Mouse (Mus musculus) kidney, embryonic 16.5 days (tissue): Measurements from ENCODE around the gene Slc1a5. TPM values are rescaled to one million over a fixed set of nuclear protein-coding genes. Genes with fewer than 3 reads are reported as not detected.

ENCODE experiments used
- ATAC-seq: fragments of 200-750 bp; cut with Nextera tagmentation; 2 replicates; pipeline ENCODE4 v1.8.0; 2017; ENCODE audit warnings: moderate TSS enrichment; ENCODE audit not compliant: low FRiP score, low TSS enrichment
- H3K27ac ChIP-seq: fragments of 300-500 bp; sonication (generic); 2 replicates; pipeline ENCODE4 v1.5.1; 2014; ENCODE audit warnings: low read length
- H3K27me3 ChIP-seq: fragments of 300-500 bp; sonication (generic); 2 replicates; pipeline ENCODE4 v1.6.1; 2014; ENCODE audit warnings: low read length, control low read depth, mixed read lengths; ENCODE audit not compliant: insufficient read depth
- H3K36me3 ChIP-seq: fragments of 300-500 bp; sonication (generic); 2 replicates; pipeline ENCODE4 v1.6.1; 2014; ENCODE audit warnings: low read length, control low read depth, mixed read lengths; ENCODE audit not compliant: insufficient read depth
- H3K4me1 ChIP-seq: fragments of 300-500 bp; sonication (generic); 2 replicates; pipeline ENCODE4 v1.6.1; 2014; ENCODE audit warnings: low read length, control low read depth, mixed read lengths; ENCODE audit not compliant: insufficient read depth
- H3K4me2 ChIP-seq: fragments of 300-500 bp; sonication (generic); replicated peaks from 2 replicates; pipeline ENCODE4 v1.6.1; 2014; ENCODE audit warnings: low read depth, low read length
- H3K4me3 ChIP-seq: fragments of 300-500 bp; sonication (generic); 2 replicates; pipeline ENCODE4 v1.5.1; 2014; ENCODE audit warnings: mild to moderate bottlenecking, low read length
- H3K9ac ChIP-seq: fragments of 300-500 bp; sonication (generic); replicated peaks from 2 replicates; pipeline ENCODE4 v1.6.1; 2014; ENCODE audit warnings: low read length
- H3K9me3 ChIP-seq: fragments of 300-500 bp; sonication (generic); 2 replicates; pipeline ENCODE4 v1.6.1; 2016; ENCODE audit warnings: low read length, control low read depth
- WGBS: fragments of 180-500 bp; shearing (Covaris S2); extraction: QIAGEN DNeasy Blood & Tissue Kit; methylation state at CpG from one replicate; pipeline ENCODE4 v1.1.7; 2014; 5-methylcytosine and 5-hydroxymethylcytosine counted together
- polyA plus RNA-seq: library from polyadenylated mRNA; unstranded; fragments of >200 nt; fragmentation: Nextera tagmentation; extraction: Ambion mirVana; gene quantifications from 2 replicates; pipeline ENCODE4 v1.2.1, GENCODE M21; 2015

Slc1a5 gene
- polyA plus RNA-seq, 1 experiment from 2014 or later: 51.0 TPM

- under 1% methylated on average over 10 of the region's 10 CpGs for WGBS
- peak overlapping the region; percentile 84 for H3K9ac ChIP-seq
- no peaks in the 10 kb centered on the region for H3K9me3 ChIP-seq
- peak overlapping the region; percentile 74 for H3K4me3 ChIP-seq
- peak; percentile 7 for ATAC-seq
- H3K27me3 ChIP-seq: no peaks in the 10 kb centered on the region
- peak overlapping the region; percentile 51 for H3K27ac ChIP-seq
- peak overlapping the region; percentile 98 for H3K4me2 ChIP-seq
- H3K36me3 ChIP-seq: peaks cover under 1% of the 10 kb centered on the region; the same call in 1 of the 2 replicates
- peaks cover 30% of the 10 kb centered on the region for H3K4me1 ChIP-seq
These were observed 345 bp downstream of the Slc1a5 start for GRCm38 (mm10) chr7:16781555-16781815.

GRCm38 (mm10) chr7:16781816-16782554 is 845 bp downstream of the Slc1a5 start:
- ATAC-seq: peak; percentile 16
- WGBS: 0% methylated on average over 57 of the region's 60 CpGs
- H3K4me1 ChIP-seq: peaks cover 30% of the 10 kb centered on the region

GRCm38 (mm10) chr7:16782555-16783125 is 1.5 kb downstream of the Slc1a5 start:
- no peak overlapping the region for H3K27ac ChIP-seq
- no peaks in the 10 kb centered on the region for H3K9me3 ChIP-seq
- peak overlapping the region; percentile 84 for H3K9ac ChIP-seq
- 6% methylated on average over 11 of the region's 11 CpGs for WGBS
- peaks cover 30% of the 10 kb centered on the region for H3K4me1 ChIP-seq
- peak overlapping the region; percentile 74 for H3K4me3 ChIP-seq
- H3K27me3 ChIP-seq: no peaks in the 10 kb centered on the region
- no peak for ATAC-seq
- peak overlapping the region; percentile 98 for H3K4me2 ChIP-seq
- peaks cover 5% of the 10 kb centered on the region for H3K36me3 ChIP-seq

More at GRCm38 (mm10) chr7:16781816-16782554, 845 bp downstream of the Slc1a5 start:
- H3K4me3 ChIP-seq: peak overlapping the region; percentile 74
- no peaks in the 10 kb centered on the region for H3K27me3 ChIP-seq
- no peaks in the 10 kb centered on the region for H3K9me3 ChIP-seq
- H3K9ac ChIP-seq: peak overlapping the region; percentile 84
- peak overlapping the region; percentile 51 for H3K27ac ChIP-seq
- H3K36me3 ChIP-seq: peaks cover 5% of the 10 kb centered on the region
- peak overlapping the region; percentile 98 for H3K4me2 ChIP-seq

GRCm38 (mm10) chr7:16783224-16783688 is 2.1 kb downstream of the Slc1a5 start:
- Histone ChIP-seq H3K36me3 (peaks cover 8% of the 10 kb centered on the region), H3K9me3 (no peaks in the 10 kb centered on the region), H3K4me2 (peak overlapping the region; percentile 98), H3K4me1 (peaks cover 30% of the 10 kb centered on the region), H3K27me3 (no peaks in the 10 kb centered on the region), H3K27ac (peak overlapping the region; percentile 48; the same call in 1 of the 2 replicates), H3K4me3 (peak overlapping the region; percentile 74), H3K9ac (peak overlapping the region; percentile 84)
- WGBS: 27% methylated on average over 10 of the region's 10 CpGs
- no peak for ATAC-seq

- H3K36me3 ChIP-seq: peaks cover 8% of the 10 kb centered on the region
- no peaks in the 10 kb centered on the region for H3K27me3 ChIP-seq
- 38% methylated on average over 17 of the region's 17 CpGs for WGBS
- no peak for ATAC-seq
- peak overlapping the region; percentile 48 for H3K27ac ChIP-seq
- H3K9ac ChIP-seq: peak overlapping the region; percentile 84
- H3K4me1 ChIP-seq: peaks cover 30% of the 10 kb centered on the region
- peak overlapping the region; percentile 74 for H3K4me3 ChIP-seq
- no peaks in the 10 kb centered on the region for H3K9me3 ChIP-seq
- H3K4me2 ChIP-seq: peak overlapping the region; percentile 98
These were observed 2.7 kb downstream of the Slc1a5 start for GRCm38 (mm10) chr7:16783758-16784415.

- H3K27ac ChIP-seq: peak overlapping the region; percentile 48; the same call in 1 of the 2 replicates
- ATAC-seq: peak; percentile 20
These were observed 3.4 kb downstream of the Slc1a5 start for GRCm38 (mm10) chr7:16784498-16784976.

GRCm38 (mm10) chr7:16785541-16786083 is 4.5 kb downstream of the Slc1a5 start:
- Histone ChIP-seq H3K36me3 (peaks cover 10% of the 10 kb centered on the region), H3K27me3 (no peaks in the 10 kb centered on the region), H3K4me1 (peaks cover 30% of the 10 kb centered on the region), H3K4me3 (no peak overlapping the region), H3K9me3 (no peaks in the 10 kb centered on the region), H3K27ac (no peak overlapping the region), H3K4me2 (no peak overlapping the region), H3K9ac (no peak overlapping the region)
- ATAC-seq: no peak
- WGBS: 77% methylated on average over 8 of the region's 8 CpGs

More at GRCm38 (mm10) chr7:16784498-16784976, 3.4 kb downstream of the Slc1a5 start:
- 36% methylated on average over 10 of the region's 10 CpGs for WGBS
- no peaks in the 10 kb centered on the region for H3K9me3 ChIP-seq
- H3K4me1 ChIP-seq: peaks cover 30% of the 10 kb centered on the region
- peak overlapping the region; percentile 84; the same call in 1 of the 2 replicates for H3K9ac ChIP-seq
- H3K4me3 ChIP-seq: peak overlapping the region; percentile 74
- no peaks in the 10 kb centered on the region for H3K27me3 ChIP-seq
- peaks cover 8% of the 10 kb centered on the region for H3K36me3 ChIP-seq
- peak overlapping the region; percentile 98 for H3K4me2 ChIP-seq

- ATAC-seq: no peak
- 64% methylated on average over 5 of the region's 5 CpGs for WGBS
- no peak overlapping the region for H3K4me3 ChIP-seq
- no peak overlapping the region for H3K9ac ChIP-seq
- no peaks in the 10 kb centered on the region for H3K4me1 ChIP-seq
- H3K4me2 ChIP-seq: no peak overlapping the region
- peaks cover 22% of the 10 kb centered on the region for H3K36me3 ChIP-seq
- no peak overlapping the region for H3K27ac ChIP-seq
- H3K9me3 ChIP-seq: no peaks in the 10 kb centered on the region
- H3K27me3 ChIP-seq: no peaks in the 10 kb centered on the region
These were observed 11.2 kb downstream of the Slc1a5 start for GRCm38 (mm10) chr7:16792316-16792715.

- H3K4me2 ChIP-seq: no peak overlapping the region
- no peaks in the 10 kb centered on the region for H3K27me3 ChIP-seq
- H3K9me3 ChIP-seq: no peaks in the 10 kb centered on the region
- 78% methylated on average over 19 of the region's 19 CpGs for WGBS
- H3K9ac ChIP-seq: no peak overlapping the region
- H3K27ac ChIP-seq: no peak overlapping the region
- peaks cover 18% of the 10 kb centered on the region for H3K36me3 ChIP-seq
- no peak overlapping the region for H3K4me3 ChIP-seq
- H3K4me1 ChIP-seq: no peaks in the 10 kb centered on the region
- ATAC-seq: no peak
These were observed 12.0 kb downstream of the Slc1a5 start for GRCm38 (mm10) chr7:16793010-16793725.
